Mouse (Mus musculus): ENCODE results near the gene Il1r1. TPM values are rescaled to one million over a fixed set of nuclear protein-coding genes. Genes with fewer than 3 reads are reported as not detected.

The Il1r1 gene
- total RNA-seq, 2 experiments from 2014 or later: 2.1 TPM

- intact Hi-C loops (cut with DNase I): no loop called here
Measured at GRCm38 (mm10) chr1:40230336-40230735, 5.5 kb downstream of the Il1r1 start.

GRCm38 (mm10) chr1:40231116-40231515 is 6.2 kb downstream of the Il1r1 start:
- DNase-seq: no peak
- intact Hi-C loops (cut with DNase I): no loop called here

More at GRCm38 (mm10) chr1:40230336-40230735, 5.5 kb downstream of the Il1r1 start:
- DNase-seq: no peak

DNA sequence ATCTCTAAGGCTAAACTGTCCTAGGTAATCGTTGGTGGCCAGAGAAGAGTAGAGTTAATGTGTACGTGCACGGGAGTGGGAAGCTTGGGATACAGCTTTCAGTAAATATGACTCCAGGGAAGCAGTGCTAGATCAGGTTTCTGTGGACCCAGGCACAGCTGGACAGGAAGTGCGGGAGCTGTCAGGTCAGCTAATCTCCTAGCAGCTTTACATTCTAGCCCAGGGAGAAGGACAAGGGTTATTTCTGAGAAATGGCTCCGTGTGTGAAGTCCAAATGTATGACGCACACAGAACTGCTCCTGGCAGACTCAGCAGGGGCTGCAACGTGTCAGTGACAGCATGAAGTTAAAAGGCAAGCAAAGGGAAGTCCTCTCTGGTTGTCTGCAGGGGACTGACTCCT is 8.3 kb downstream of the Il1r1 start:
- DNase-seq: no peak
- intact Hi-C loops (cut with DNase I): no loop called here

DNA sequence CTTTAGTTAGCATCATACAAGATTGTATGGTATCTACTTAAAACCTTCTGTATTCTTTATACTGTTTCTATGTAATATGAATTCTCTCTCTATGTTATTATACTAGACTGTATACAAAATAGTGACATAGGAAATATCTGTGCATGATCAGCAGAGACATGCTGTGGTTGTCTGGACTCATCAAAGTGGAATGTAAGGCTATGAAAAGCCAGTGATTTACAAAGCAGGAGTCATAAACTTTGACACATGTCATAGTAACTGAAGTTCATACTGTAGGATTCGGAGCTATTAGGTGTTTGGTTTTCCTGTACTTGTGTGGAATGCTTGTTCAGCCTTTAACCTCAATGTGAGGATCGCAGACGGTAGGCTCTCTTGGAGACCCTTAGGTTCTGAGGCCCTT is 8.7 kb downstream of the Il1r1 start:
- no peak for DNase-seq
- intact Hi-C loops (cut with DNase I): no loop called here

DNA sequence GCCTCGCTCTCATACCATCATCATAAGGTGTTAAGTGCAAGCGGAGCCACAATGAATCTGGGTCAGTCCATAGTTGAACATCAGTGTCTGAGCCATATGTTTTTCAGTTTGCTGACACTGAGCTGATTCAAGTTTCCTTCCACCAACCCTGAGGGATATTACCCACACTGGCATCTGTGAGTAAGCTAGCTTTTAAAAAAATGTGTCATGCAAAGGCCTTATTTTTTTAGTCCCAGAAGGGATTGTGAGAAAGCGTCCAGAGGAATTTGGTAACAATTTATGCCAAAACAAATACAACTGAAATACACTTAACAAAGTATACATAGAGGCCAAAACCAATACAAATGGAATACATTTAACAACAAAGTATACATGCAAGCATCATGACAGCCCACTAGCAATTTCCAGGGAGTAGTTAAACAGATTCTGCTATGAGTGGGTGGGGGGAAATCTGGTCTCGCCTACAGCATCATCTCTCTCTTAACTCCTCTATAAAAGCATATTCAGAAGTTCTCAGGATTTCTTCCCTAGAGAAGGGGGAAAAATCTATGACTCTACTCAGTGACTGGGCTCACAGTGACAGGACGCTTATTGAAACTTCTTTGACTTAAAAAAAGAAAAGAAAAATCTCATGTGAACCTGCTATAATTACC is 10.8 kb downstream of the Il1r1 start:
- intact Hi-C loops (cut with DNase I): no loop called here
- no peak for DNase-seq

DNA sequence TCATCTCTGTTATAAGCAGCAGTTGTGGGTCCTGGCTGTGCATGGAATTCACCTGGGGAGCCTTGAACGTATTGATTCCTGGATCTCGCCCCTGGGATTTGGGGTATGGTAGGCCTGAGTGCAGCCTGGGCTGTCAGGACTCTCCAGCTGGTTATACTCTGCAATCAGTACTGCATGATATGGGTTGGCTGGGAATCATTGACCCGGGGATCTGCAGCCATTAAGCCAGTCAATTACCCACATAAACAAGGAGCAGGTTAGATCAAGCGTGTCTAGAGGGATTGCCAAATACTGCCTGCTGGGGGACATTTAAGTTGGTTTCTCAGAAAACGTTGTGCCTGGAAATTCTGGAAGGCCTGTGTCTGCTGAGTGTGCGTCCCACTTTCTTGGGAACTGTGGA is 11.8 kb downstream of the Il1r1 start:
- DNase-seq: no peak
- intact Hi-C loops (cut with DNase I): no loop called here

- no peak for DNase-seq
- intact Hi-C loops (cut with DNase I): no loop called here
Measured at GRCm38 (mm10) chr1:40237094-40237493, 12.2 kb downstream of the Il1r1 start.

- intact Hi-C loops (cut with DNase I): no loop called here
- no peak for DNase-seq
Measured at GRCm38 (mm10) chr1:40240353-40241092, 15.6 kb downstream of the Il1r1 start.

- intact Hi-C loops (cut with DNase I): no loop called here
Measured at GRCm38 (mm10) chr1:40242717-40243116, 17.8 kb downstream of the Il1r1 start.

GRCm38 (mm10) chr1:40243561-40243998 is 18.7 kb downstream of the Il1r1 start:
- intact Hi-C loops (cut with DNase I): no loop called here
- no peak for DNase-seq

More at GRCm38 (mm10) chr1:40242717-40243116, 17.8 kb downstream of the Il1r1 start:
- DNase-seq: no peak

DNA sequence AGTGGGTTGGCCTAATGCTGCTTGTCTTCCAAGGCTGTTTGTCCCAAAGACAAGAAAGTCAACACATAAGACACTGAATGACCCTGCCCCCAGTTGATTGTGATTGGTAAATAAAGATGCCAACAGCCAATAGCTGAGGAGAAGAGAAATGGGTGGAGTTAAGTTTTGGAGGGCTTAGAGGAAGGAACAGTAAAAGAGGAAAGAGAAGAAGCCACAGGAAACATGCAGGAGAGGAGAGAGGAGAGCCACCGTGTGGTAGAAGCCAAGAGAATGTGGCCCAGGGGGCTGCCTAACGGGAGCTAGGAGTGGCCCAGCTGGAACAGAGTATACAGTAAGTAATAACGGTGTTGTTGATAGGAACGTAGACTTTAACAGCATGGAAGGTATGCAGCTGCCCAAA is 25.5 kb downstream of the Il1r1 start:
- intact Hi-C loops (cut with DNase I): no loop called here
- DNase-seq: no peak

DNA sequence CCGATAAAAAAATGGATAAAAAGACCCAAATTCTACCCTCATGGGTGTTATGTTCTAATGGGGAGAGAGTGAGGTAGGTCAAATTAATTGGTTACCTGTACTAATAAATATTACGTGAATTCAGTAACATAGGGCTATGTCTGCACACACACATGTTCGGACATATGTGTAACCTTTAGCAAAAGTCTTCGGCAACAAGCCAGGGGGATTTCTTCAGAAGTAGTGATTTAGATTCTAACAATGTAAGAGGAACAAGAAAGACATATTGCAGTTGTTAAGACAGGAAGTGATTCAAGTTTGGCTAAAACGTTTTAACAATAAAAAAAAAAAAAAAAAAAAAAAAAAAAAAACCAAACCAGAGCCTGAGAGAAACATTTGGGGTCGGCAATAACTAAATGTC is 27.6 kb downstream of the Il1r1 start:
- no peak for DNase-seq
- intact Hi-C loops (cut with DNase I): no loop called here

GRCm38 (mm10) chr1:40253940-40254339 is 29.1 kb downstream of the Il1r1 start:
- no peak for DNase-seq
- intact Hi-C loops (cut with DNase I): no loop called here

DNA sequence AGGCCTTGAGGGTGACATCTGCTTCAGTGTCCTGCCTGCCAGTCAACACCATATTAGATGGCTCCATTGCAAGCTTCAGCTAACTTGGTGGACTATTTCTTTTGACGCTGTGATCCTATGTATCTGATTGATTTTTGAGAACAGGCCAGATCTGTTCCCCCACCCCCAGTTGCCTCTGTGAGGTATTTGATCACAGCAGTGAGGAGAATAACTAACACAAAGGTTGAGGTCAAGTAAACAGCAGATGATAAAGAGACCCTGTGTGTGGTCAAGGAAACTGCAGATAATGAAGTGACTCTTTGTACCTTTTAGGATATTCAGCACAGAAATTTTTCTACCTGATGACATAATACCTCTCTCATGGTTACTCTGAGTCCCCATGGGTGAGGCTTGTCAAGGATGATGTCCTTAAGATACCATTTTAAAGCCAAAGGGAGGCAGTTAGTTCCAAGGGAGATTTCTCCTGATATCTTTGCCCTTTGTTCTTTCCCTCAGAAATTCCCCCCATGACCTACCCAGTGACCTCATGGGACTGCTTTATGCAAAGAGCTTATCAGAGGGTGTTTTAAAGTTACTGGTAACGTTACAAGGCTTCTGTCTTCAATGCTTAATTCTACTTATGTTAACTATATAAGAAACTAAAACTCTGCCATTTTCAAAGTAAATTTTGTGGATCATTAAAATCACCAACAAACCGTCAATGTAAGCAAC is 29.6 kb downstream of the Il1r1 start:
- intact Hi-C loops (cut with DNase I): no loop called here
- DNase-seq: no peak

DNA sequence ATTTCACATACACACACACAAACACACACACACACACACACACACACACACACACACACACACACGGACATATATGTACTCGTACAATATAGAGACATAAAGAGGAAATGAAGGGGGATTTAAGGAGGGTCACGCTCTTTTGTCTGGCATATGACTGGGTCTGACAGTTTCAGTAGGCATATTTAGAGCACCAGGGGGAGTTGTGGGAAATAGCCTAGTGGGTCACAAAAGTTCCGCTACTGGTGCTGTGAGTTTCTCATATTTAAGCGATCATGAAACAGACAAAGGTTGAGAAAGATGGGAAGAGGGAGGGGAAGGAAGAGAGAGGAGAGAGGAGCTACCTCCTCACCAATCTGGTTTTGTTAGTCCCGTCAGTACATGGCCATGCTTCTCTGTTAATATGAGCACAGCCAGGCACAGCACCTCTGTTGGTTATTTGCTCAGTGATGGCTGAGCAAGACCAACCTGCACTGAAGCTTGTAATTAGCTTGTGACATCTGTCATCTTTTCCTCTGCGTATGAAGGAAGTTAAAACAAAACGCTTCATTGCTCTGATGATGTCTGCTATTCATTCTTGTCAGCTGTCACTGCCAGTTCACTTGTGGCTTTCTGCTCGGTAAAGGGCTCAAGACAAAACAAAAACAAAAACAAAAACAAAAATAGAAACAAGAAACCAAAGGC is 37.7 kb downstream of the Il1r1 start:
- intact Hi-C loops (cut with DNase I): no loop called here

GRCm38 (mm10) chr1:40263122-40263498 is 38.2 kb downstream of the Il1r1 start:
- intact Hi-C loops (cut with DNase I): no loop called here
- DNase-seq: no peak

More for the DNA sequence above, 37.7 kb downstream of the Il1r1 start:
- DNase-seq: no peak

- DNase-seq: peak; percentile 29 to 53
- intact Hi-C loops (cut with DNase I): no loop called here
Measured at GRCm38 (mm10) chr1:40263679-40264078, 38.8 kb downstream of the Il1r1 start.

GRCm38 (mm10) chr1:40265301-40265835 is 40.5 kb downstream of the Il1r1 start:
- intact Hi-C loops (cut with DNase I): no loop called here
- no peak for DNase-seq

DNA sequence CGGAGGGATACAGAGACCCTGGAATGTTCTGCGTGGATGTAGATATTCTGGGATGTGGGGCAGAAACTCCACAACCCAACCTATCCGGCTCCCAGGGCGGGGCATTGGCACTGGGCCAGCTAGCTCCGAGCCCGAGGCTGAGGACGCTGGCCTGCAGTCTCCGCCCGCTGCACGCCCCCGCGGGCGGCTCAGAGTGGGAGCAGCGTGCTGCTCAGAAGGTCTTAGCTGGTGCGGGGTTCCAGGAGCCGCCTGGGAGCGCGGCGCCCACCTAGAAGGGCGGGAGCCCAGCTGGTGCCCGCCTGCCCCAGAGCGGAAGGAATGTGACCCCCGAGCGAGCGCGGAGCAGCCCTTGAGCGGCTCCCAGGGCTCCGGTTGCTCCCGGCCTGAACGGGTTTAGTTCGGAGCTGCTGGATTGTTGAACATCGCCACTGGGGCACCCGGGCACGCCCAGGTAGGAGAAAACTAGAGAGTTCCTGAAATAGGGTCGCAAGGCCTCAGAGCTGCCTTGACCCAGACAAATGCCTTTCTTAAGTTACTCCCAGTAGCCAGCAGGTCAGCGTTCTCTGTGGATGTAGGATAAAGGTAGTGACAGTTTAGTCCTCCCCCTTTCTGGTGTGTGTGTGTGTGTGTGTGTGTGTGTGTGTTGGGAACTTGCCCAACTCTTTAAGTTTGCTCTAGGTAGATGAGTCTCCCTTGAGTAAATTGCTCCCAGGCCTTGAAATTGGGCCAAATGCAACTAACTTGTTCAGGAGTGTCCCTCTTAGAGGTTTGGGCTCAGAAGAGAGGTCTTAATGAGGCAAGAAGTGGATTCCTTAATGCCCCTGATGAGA is 41.8 kb downstream of the Il1r1 start:
- intact Hi-C loops (cut with DNase I): no loop called here
- peak; percentile 81 to 85 for DNase-seq

- intact Hi-C loops (cut with DNase I): no loop called here
- no peak for DNase-seq
Measured at GRCm38 (mm10) chr1:40267846-40268245, 43.0 kb downstream of the Il1r1 start.

Data from gastrocnemius, postnatal 36 days (tissue).